Mouse (Mus musculus) 3T3-L1 (cell line): ENCODE measurements around the gene Kl.

Source experiments
- DNase-seq: peaks from one replicate; pipeline ENCODE4 v3.0.0-alpha.2; 2015; ENCODE audit warnings: low read depth, low spot score

Gene Kl

DNA sequence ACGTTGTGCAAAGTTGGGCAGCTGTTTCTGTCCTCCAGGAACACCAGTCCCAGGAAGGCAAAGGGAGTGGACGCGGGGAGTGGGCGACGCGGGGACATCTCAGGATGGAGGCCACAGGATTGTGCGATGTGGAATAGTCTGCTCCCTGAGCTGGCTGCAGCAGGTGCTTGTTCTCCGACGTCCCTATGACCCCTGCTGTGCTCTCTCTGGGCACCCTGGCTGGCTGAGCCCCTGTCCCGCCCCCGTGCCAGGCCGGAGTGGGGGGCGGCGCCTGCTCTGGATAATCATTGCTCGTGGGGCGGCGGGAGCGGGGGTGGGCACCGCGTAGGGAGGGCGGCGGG is at the start of gene Kl:
Kl (plus strand) TSS at position 280 of the 341 bp plus-strand sequence.
- no peak for DNase-seq

DNA sequence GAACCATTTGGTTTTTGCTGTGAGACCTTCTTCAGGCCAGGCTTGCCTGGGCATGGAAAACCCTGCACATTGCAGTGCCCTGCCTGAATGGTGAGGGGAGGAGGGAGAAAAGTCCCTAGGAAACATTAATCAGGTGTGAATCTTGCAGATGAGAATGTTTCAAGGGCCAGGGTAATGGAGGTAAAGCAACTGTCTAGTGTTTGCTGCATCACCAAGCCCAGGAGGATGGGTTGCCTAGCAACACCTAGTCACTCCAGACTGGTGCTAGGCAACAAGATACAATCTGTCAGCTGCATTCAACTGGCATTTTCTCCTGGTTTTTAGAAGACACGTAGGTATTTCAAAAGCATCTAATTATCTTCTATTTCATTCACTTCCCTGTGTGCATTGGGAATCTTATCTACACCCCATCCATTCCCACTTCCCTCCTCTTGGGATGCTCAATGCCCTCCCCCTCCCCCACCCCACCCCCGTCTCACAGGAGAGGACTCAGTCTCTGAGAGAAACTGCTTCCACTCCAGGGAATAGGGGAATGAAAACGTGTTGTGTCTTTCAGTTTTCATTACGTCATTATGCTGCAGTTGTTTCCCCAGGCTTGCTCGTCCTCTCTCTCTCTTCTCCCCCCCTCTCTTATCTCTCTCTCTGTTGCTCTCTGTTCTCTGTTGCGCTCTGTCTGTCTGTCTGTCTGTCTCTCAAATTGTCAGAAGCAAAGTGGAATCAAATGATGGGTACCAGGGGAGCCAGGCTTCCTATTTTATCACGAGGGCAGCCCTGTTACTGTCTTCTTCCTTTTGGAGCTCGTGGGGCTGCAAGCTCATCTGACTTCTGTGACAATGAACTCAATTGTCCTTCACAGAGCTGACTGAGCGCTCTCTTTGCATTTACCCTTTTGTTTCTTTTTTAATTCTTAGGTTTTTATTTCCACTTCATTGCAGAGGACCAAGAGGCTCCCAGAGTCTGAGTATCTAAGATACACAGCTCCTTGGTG is 46.1 kb upstream of the Kl start:
- DNase-seq: peak; percentile 13

DNA sequence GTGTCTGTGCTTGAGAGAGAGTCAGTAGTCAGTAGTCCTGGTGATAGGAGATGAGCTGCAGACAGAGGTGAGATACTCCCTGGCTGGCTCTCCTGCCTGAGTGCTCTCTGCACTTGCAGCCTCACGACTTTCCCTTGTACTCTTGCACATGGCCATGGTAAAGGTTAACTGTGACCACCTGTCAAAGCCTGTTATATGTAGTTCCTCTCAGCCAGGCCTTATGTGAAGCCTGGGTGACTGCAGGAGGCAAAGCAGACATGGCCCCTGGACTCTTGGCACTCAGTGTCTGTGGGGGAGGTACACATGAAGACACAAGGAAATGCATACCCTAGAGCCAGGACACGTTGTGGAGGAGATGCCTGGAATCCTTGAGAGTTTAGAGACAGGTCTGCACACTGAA is 40.3 kb upstream of the Kl start:
- no peak for DNase-seq

DNA sequence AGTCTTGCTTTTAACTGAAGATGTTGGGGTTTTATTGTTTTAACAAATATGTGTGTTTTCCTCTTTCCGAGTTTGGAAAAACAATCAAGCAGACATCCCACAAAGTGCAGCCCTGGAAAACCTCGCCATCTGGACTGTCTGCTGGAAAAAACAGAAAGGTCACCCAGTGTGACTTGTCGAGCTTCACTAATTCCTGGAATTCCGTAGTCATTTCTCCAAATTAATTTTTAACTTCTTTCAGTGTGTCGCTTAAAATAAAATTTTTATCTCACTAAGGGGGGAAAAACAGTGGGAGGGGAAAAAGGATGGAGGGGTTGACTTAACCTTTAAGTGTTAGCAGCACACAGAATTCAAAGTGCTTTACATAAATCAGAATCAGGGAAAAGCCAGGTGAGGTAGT is 39.8 kb upstream of the Kl start:
- DNase-seq: no peak

DNA sequence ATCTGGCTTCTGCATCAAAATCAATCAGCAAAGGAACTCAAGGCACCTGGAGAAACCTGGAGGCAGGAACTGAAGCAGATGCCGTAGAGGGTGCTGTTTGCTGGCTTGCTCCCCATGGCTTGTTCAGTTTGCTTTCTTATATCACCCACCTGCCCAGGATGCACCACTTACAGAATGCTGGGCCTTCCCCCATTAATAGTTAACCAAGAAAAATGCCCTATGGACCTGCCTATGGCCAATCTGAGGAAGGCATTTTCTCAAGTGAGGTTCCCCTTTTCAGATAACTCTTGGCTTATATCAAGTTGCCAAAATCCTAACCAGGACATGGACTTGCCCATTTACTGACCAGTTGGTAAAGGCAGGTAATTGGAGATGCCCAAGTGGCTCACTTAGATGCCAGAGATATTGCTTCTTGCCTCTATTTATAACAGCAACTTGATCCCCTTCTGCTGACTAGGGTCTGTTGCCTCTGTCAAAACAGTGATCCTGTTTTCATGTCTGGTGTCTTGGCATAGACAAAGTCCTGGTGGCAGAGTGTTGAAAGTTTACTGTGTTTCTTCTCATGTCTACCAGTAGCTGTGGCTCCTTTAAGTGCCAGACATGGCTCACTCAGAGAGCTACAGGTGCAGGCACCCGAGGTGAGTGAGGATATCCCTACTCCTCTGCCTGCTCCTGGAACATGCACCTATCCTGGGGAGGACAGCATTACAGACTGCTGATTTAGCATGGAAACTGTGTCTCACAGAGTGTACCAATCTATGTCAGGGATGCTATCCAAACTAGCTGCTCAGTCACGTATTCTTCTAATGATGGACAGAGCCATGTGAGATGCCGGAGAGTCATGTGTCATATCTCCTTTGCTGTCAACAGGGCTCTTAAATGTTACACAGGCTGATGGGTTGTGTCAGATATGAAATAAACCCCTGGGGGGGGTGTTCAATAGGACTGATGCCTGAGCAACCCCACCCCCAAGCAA is 37.0 kb upstream of the Kl start:
- no peak for DNase-seq

DNA sequence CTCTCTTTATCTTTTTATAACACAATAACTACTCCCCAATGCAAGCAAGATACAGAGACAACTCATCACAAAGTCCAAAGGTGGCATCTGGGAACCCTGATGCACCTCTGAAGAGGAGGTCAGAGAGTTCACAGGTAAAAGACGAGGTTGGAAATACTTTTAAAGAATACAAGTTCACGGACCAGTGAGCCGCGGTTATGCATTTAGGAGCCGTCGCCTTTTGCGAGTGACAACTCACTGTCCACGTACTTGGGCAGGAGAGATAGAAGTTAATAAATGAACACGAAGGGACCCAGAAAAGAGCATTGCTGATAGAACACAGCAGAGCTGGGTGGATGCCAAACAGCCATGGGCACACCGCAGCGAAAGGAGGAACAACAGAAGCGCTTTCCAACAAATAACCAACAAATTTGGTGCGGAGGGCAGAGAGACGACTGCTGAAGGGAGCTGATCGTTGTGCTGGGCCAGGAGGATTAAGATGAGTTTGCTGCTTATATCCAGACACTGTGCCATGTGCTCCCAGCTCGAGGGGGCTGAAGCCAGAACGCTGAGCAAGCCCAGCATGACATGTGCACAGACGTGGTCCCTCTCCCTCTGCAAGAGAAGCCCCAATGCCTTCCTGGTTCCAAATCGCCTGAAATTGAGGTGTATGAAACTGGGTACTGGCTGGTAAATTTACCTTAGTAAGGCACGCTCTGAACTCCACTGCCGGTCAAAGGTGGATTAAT is 35.1 kb upstream of the Kl start:
- no peak for DNase-seq

DNA sequence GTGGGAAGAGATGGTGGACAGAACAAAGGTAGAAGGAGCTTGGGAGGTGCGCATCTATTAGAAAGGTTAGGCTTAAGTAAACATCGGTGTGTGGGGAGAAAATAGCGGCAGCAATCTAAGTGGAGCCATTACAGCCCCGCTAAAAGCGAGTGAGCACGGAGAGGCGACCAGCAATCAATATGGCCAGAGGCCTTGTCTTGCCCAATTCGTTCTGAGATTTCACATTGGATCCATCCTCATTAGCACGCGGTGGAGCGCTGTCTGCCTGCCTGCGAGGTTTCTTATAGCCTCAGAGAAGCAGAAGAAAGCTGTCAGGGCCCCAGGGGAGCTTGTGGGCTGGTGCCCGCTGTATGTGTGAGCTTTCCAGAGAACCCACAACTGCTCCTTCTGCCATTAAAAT is 33.8 kb upstream of the Kl start:
- no peak for DNase-seq

DNA sequence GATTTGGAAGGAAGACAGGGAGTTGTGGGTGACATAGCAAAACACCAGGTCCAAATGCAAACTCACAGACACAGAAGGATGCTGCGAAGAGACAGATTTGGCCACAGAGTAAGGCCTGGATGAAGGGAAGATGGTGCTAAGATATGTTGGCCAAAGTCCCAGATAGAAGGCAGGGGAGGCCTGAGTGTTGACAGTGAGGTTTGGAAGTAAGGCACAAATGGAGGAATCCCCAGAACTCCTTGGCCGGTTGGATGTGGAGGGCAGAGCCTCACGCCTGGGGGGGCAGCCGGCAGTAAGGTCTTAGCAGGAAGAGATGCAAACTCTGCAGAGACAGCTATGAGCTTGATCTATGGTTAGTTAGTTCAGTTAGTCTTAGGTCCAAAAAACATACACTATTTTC is 33.1 kb upstream of the Kl start:
- DNase-seq: peak; percentile 33

DNA sequence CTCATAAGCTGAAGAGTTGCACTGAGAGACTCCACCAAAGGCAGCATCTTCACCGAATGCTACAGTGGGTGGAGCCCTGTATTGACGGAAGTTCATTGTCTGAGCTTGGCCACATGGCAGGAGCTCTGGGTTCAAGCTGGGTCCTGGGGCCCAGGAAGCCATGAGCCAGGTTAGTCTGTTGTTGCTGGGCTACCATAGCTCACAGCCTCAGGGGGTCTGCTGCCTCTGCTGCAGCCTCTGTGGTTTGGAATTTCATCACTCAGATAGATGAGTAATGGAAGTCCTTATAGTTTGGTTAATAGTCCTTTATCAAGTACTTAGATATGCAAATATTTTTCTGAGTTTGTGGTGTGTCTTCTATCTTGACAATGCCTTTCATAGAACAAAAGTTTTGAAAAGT is 32.4 kb upstream of the Kl start:
- peak; percentile 52 for DNase-seq

DNA sequence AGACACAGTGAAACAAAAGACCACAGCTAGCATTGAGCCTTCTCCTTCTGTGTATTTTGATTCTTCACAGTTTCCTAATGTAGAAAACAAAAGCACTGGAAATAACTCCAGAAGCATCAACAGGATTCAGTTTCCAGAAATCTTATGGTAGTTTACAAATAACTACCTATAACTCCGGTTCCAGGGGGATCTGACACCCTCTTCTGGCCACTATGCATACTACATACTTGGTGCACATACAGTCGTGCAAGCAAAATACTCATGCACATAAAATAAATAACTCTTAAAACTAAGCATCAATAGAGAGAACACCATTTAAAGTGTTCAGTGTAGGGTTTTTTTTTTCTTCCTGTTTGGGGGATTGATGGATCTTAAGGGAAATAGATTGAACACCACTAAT is 23.0 kb upstream of the Kl start:
- DNase-seq: no peak

DNA sequence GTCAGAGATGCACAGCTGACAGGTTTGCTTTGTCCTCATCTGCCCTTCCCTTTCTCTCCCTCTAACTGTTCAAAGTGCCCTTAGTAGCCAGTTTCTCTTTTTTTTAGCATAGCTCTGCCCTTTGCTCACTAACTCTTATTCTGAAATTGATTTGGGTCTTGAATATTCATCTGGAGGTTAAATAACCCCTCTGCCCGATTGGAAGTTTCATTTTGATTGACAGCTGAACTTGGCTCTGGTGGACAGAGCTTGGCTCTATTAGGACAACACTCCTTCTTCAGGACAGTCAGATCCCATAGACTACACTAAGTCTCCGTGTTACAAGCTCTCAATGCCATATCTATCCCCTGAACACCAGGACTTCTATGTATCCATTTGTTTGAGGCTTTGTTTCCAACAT is 19.8 kb upstream of the Kl start:
- no peak for DNase-seq

DNA sequence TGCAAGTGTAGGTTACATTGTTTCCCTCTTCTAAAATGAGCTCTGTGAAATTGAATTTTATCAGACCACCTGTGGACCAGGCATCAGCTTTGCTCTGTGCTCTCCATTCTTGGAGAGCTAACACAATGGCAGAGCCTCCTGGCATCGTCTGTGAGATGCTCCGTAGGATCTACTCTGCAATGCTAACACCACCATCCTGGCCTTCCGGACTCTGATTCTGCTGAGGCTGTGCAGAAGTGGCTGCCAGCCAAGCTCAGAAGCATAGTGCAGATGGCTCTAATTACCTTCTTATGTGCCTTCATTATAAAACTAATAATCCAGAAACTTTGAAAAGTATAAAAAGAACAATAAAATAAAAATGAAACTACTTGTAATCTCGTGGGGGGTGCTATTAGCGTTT is 16.2 kb upstream of the Kl start:
- DNase-seq: no peak

DNA sequence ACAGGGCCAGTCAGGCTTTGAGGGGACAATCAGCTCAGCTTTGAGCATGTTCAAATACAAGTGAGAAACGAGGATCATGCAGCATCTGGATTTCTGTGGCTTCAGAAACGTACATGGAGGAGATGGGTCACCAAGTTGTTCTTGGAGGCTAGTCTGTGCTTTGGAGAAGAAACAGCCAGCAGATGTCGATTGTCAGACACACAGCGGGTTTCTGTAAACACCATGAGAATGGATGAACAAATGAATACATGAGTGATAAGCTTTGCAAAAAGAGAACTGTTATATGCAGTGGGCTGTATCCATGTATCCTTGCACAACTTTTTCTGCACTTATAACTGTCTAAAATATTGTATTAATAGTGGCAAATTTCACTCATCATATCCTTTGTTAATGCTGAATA is 15.6 kb upstream of the Kl start:
- no peak for DNase-seq

DNA sequence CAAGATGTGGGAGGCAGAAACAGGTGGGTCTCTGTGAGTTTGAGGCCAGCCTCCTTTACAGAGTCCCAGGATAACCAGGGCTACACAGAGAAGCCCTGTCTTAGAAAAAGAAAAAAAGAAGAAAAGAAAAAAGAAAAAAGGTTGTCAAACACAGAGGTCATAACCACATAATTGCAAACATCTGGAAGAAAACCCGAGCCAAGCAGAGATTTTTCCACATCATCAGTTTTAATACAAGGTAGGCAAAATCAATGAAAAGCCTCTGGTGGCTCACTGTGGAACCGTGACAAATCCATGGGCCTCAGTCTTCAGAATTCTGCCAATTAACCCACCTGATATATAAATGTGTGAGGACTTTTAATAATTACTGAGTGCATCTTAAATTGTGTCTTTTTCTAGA is 14.9 kb upstream of the Kl start:
- DNase-seq: peak; percentile 78

DNA sequence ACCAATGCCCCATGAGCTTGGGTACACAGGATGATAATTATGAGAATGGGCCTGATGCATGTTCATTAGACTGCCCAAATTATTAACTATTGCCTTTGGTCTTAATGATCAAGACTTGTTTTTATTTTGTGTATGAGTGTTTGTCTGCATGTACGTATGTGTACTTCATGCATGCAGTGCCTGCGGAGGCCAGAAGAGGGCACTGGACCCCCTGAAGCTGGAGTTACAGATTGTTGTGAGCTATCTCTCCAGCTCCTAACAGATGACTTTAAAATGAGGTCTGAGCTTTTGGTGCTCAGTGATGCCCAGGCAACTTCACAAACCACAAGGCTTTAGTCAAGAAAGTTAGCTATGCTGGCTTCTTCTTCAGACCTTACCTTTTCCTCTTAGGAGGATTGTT is 6.8 kb upstream of the Kl start:
- DNase-seq: peak; percentile 14

DNA sequence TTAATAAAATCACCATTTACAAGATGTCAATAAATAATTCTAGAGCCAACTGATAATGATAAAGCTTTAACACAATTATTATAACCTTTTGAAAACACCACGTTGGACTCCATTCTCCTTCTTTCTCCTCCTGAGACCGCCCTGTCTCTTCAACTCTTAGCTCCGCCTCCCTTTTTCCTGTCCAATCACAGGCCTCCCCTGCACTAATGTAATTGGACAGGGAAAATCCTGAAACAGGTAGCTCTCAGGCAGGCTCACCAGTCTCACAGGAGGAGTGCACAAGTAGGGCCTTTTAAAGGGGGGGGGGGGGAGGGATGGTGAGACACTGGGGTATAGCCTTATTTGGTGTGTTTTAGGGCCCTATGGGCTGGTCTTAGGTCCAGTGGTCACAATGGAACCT is 3.3 kb upstream of the Kl start:
- no peak for DNase-seq

DNA sequence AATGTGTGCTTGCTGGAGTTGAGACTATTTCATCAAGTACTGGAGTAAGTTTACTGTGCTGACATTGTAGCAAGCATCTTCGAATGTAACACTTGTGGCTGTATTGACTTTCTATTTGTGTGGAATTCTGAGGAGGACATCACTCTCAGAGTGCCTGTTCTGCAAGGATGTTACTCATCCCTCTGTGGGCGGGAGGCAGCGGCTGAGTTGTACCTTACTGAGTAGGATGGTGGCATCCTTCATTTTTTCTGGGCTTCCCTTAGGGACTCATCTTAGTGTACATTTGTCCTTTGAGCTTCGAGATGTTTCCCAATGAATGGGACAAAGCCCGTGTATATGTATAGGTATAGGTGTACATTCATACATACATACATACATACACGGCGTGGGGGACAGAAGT is 1.1 kb upstream of the Kl start:
- DNase-seq: no peak

DNA sequence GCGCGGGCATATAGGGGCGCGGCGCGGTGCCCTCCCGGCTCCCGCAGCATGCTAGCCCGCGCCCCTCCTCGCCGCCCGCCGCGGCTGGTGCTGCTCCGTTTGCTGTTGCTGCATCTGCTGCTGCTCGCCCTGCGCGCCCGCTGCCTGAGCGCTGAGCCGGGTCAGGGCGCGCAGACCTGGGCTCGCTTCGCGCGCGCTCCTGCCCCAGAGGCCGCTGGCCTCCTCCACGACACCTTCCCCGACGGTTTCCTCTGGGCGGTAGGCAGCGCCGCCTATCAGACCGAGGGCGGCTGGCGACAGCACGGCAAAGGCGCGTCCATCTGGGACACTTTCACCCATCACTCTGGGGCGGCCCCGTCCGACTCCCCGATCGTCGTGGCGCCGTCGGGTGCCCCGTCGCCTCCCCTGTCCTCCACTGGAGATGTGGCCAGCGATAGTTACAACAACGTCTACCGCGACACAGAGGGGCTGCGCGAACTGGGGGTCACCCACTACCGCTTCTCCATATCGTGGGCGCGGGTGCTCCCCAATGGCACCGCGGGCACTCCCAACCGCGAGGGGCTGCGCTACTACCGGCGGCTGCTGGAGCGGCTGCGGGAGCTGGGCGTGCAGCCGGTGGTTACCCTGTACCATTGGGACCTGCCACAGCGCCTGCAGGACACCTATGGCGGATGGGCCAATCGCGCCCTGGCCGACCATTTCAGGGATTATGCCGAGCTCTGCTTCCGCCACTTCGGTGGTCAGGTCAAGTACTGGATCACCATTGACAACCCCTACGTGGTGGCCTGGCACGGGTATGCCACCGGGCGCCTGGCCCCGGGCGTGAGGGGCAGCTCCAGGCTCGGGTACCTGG is 488 bp downstream of the Kl start:
- DNase-seq: no peak

DNA sequence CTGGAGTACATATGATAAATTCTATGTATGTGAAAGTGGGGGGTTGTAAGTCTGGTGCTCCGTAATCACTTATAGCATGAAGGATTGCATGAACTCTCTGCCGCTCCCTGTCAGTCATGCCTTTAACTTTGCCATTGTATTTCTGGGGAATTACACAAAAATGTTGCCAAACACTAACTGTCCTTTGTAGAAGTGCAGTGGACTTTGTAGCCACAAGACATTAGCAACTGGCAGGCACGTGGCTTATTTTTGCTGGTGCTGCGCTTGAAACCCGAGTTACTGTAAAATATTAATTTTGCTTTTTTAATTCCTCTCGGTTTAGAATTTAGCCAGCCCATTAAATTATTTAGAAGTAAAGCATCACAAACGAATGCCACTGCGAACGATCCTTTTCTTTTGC is 2.4 kb downstream of the Kl start:
- DNase-seq: no peak

DNA sequence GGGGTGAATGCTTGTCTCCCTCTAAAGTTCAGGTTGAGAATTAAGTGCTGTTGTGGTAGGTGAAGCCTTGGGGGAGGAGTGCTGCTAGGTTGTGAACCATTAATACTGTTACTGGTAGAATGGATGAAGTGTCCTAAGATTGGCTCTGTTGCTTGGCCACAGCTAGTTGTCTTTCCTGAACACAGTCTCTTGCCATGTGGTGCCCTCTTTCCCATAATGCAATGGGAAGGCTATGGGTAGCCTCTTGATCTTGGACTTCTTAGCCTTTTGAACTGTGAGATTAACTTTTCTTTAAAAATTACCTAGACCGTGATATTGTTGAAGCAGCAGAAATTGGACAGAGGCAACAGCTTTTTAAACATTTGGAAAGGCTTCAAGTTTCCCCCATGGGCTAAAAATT is 7.5 kb downstream of the Kl start:
- DNase-seq: no peak

DNA sequence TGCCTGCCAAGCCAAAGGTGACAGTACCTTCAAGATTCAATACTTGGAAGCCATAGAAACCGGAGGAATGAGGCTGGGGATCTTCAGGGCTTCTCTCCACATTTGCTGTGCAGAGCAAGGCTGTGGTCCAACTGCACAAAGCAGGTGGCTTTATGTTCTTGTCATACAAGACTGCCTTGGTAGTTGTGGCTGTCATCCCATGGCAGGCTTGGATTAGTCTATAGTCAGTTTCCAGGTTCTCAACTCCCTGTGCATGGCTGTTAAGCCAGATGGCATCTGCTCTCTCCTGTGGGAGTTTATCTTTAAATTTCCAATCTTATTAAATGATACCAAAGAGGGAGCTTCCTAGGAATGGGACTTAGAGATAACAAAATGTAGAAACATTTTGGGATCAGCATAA is 9.2 kb downstream of the Kl start:
- no peak for DNase-seq
